Comparison of ENCODE assay signal across 8 mouse cellular contexts in genomic region chr17:12119675-12120074, GRCm38 (mm10). TPM values are rescaled to one million over a fixed set of nuclear protein-coding genes. Genes with fewer than 3 reads are reported as not detected.
DNase-seq lines count a peak whose midpoint lies in the region; ATAC-seq and TF ChIP-seq lines count a peak whose summit lies in the region.

No protein-coding gene starts in this region.

- peak overlapping the region; percentile 70 for H3K4me3 ChIP-seq in heart, adult 2 months
- H3K4me3 ChIP-seq in forebrain, embryonic 16.5 days (replicated peaks; ENCODE audit: low read length), result peak overlapping the region; percentile 70
- peak overlapping the region; percentile 63 for H3K4me3 ChIP-seq in intestine, embryonic 15.5 days (replicated peaks)
- H3K4me3 ChIP-seq in limb, embryonic 10.5 days, result peak overlapping the region; percentile 70
- H3K4me3 ChIP-seq in midbrain, embryonic 15.5 days, result peak overlapping the region; percentile 60

- H3K27ac ChIP-seq in heart, adult 2 months, result peak overlapping the region; percentile 86
- peak overlapping the region; percentile 95 for H3K27ac ChIP-seq in forebrain, embryonic 16.5 days (ENCODE audit: low read length)
- H3K27ac ChIP-seq in intestine, embryonic 15.5 days, result peak overlapping the region; percentile 88
- peak overlapping the region; percentile 95 for H3K27ac ChIP-seq in limb, embryonic 10.5 days
- peak overlapping the region; percentile 89 for H3K27ac ChIP-seq in midbrain, embryonic 15.5 days

- DNase-seq in heart, adult 2 months, result no peak
- no peak for DNase-seq in heart, postnatal 36 days
- DNase-seq in brain, adult 2 months (ENCODE audit: low read depth, low spot score), result peak; percentile 79
- DNase-seq in limb, embryonic 10.5 days (ENCODE audit: low spot score), result peak; percentile 64
- peak; percentile 10 to 14 for DNase-seq in thymus, adult 18-20 months

- H3K36me3 ChIP-seq in heart, adult 2 months (ENCODE audit: control insufficient read depth, insufficient read depth, low read length), result no peaks in the 10 kb centered on the region; the same call in 1 of the 2 replicates
- 0 out of 2 replicates have a peak, but pooled peaks cover 4% of the 10 kb centered on the region for H3K36me3 ChIP-seq in forebrain, embryonic 16.5 days (ENCODE audit: control insufficient read depth, insufficient read depth)
- H3K36me3 ChIP-seq in intestine, embryonic 15.5 days, result no peaks in the 10 kb centered on the region
- peaks cover 9% of the 10 kb centered on the region for H3K36me3 ChIP-seq in limb, embryonic 10.5 days
- peaks cover 7% of the 10 kb centered on the region; the same call in 1 of the 2 replicates for H3K36me3 ChIP-seq in midbrain, embryonic 15.5 days (replicated peaks)

- no peaks in the 10 kb centered on the region for H3K27me3 ChIP-seq in heart, adult 2 months (ENCODE audit: control insufficient read depth, insufficient read depth, low read length)
- no peaks in the 10 kb centered on the region for H3K27me3 ChIP-seq in forebrain, embryonic 16.5 days (replicated peaks; ENCODE audit: control insufficient read depth, insufficient read depth, low read length)
- H3K27me3 ChIP-seq in intestine, embryonic 15.5 days (replicated peaks), result no peaks in the 10 kb centered on the region
- no peaks in the 10 kb centered on the region for H3K27me3 ChIP-seq in limb, embryonic 10.5 days (ENCODE audit: low read depth, poor library complexity, severe bottlenecking)
- no peaks in the 10 kb centered on the region for H3K27me3 ChIP-seq in midbrain, embryonic 15.5 days (replicated peaks)

- intact Hi-C loops in heart, adult 2 months (cut with DNase I), result loop anchor here (5.0 kb wide), 4 partner anchors 53 to 253 kb away; no protein-coding TSS in a partner anchor
- intact Hi-C loops in heart, postnatal 36 days (cut with DNase I), result loop anchor here (2.0 to 5.0 kb wide), 2 partner anchors 49 to 93 kb away; no protein-coding TSS in a partner anchor

- peak overlapping the region; percentile 95 for H3K4me2 ChIP-seq in forebrain, embryonic 16.5 days (ENCODE audit: low read length)
- H3K4me2 ChIP-seq in intestine, embryonic 15.5 days (replicated peaks), result peak overlapping the region; percentile 94
- H3K4me2 ChIP-seq in midbrain, embryonic 15.5 days, result peak overlapping the region; percentile 94

- no peaks in the 10 kb centered on the region for H3K79me2 ChIP-seq in heart, adult 2 months (replicated peaks; ENCODE audit: control insufficient read depth, insufficient read depth, low read length)

- no peak for TF ChIP-seq EP300 in heart, adult 2 months (IDR thresholded peaks at IDR 0.05; ENCODE audit: insufficient read depth, low read depth, low read length)

- H3K4me1 ChIP-seq in heart, adult 2 months (ENCODE audit: control insufficient read depth, insufficient read depth, low read length), result peaks cover 1% of the 10 kb centered on the region
- peaks cover 24% of the 10 kb centered on the region for H3K4me1 ChIP-seq in forebrain, embryonic 16.5 days (replicated peaks; ENCODE audit: control insufficient read depth, insufficient read depth, low read length)
- H3K4me1 ChIP-seq in intestine, embryonic 15.5 days (replicated peaks), result peaks cover 6% of the 10 kb centered on the region; the same call in 1 of the 2 replicates
- peaks cover 24% of the 10 kb centered on the region for H3K4me1 ChIP-seq in limb, embryonic 10.5 days
- H3K4me1 ChIP-seq in midbrain, embryonic 15.5 days, result peaks cover 23% of the 10 kb centered on the region

- peak; percentile 71 for ATAC-seq in forebrain, embryonic 16.5 days
- ATAC-seq in intestine, embryonic 15.5 days, result peak; percentile 23
- ATAC-seq in midbrain, embryonic 15.5 days (replicated peaks), result peak; percentile 76

- 3% methylated on average over 12 of the region's 12 CpGs for WGBS in heart, adult 2 months
- WGBS in forebrain, embryonic 16.5 days, result 0% methylated on average over 12 of the region's 12 CpGs
- WGBS in intestine, embryonic 15.5 days, result 1% methylated on average over 12 of the region's 12 CpGs
- under 1% methylated on average over 12 of the region's 12 CpGs for WGBS in limb, embryonic 10.5 days
- WGBS in midbrain, embryonic 15.5 days, result 0% methylated on average over 12 of the region's 12 CpGs

- no peak for TF ChIP-seq CTCF in heart, adult 2 months (IDR thresholded peaks at IDR 0.05)

- no peak for TF ChIP-seq POLR2A in heart, adult 2 months (IDR thresholded peaks at IDR 0.05; ENCODE audit: insufficient read depth, low read depth, low read length)

- H3K9me3 ChIP-seq in forebrain, embryonic 16.5 days (ENCODE audit: control insufficient read depth, low read length), result no peaks in the 10 kb centered on the region
- no peaks in the 10 kb centered on the region for H3K9me3 ChIP-seq in intestine, embryonic 15.5 days
- 0 out of 2 replicates have a peak, but pooled peaks cover 2% of the 10 kb centered on the region for H3K9me3 ChIP-seq in limb, embryonic 10.5 days (replicated peaks)
- no peaks in the 10 kb centered on the region for H3K9me3 ChIP-seq in midbrain, embryonic 15.5 days

- H3K9ac ChIP-seq in heart, adult 2 months (ENCODE audit: low read depth, low read length), result peak overlapping the region; percentile 82
- H3K9ac ChIP-seq in forebrain, embryonic 16.5 days (replicated peaks; ENCODE audit: low read depth, low read length), result peak overlapping the region; percentile 67
- H3K9ac ChIP-seq in intestine, embryonic 15.5 days, result peak overlapping the region; percentile 65
- peak overlapping the region; percentile 70 for H3K9ac ChIP-seq in midbrain, embryonic 15.5 days

RNA-seq across cellular contexts. Expression of gene Agpat4, which starts 1.2 kb away (rescaled TPM):
- 1 to 10 TPM; 4.4 to 5.3 TPM for total RNA-seq in heart, adult 2 months (2021)
- polyA plus RNA-seq in heart, adult 2 months (2012; rRNA removed), result 4.8 and 5.2 TPM in 2 replicates
- 1 to 10 TPM; 3.8 to 5.1 TPM for total RNA-seq in heart, postnatal 36 days (2021)
- polyA plus RNA-seq in forebrain, embryonic 16.5 days (2015; fragmentation: Nextera tagmentation; extraction: Ambion mirVana), result 49.1 and 57.6 TPM in 2 replicates
- 19.6 and 20.2 TPM in 2 replicates for polyA plus RNA-seq in intestine, embryonic 15.5 days (2015; fragmentation: Nextera tagmentation; extraction: Ambion mirVana)
- polyA plus RNA-seq in limb, embryonic 10.5 days (2016; fragmentation: Nextera tagmentation; extraction: Ambion mirVana), result 37.4 and 38.2 TPM in 2 replicates
- 62.0 and 65.7 TPM in 2 replicates for polyA plus RNA-seq in midbrain, embryonic 15.5 days (2015; fragmentation: Nextera tagmentation; extraction: Ambion mirVana)

Comparison
In these comparisons a context has a peak if more than half of its experiments do, and no peak if none do; other contexts are left out.
1. DNase-seq: peak in brain, adult 2 months (single experiment), limb, embryonic 10.5 days (single experiment) and thymus, adult 18-20 months (2 of 2); none in heart, adult 2 months (0 of 2) and heart, postnatal 36 days (0 of 2).
2. ATAC-seq: peak in every context shown above with its lines; median percentile 76 in midbrain, embryonic 15.5 days; 71 in forebrain, embryonic 16.5 days; 23 in intestine, embryonic 15.5 days.
3. Peak in every context shown above with its lines, with median percentiles within 50 percentile points of each other: H3K27ac ChIP-seq, H3K4me3 ChIP-seq, H3K9ac ChIP-seq and H3K4me2 ChIP-seq.